Mouse (Mus musculus): ENCODE measurements around the gene Pate4.
"Not testable (repeated sequence)": the region's sequence is repeated elsewhere in the genome, so short reads cannot be mapped to it uniquely, and the experiment has no call there.

The Pate4 gene

DNA sequence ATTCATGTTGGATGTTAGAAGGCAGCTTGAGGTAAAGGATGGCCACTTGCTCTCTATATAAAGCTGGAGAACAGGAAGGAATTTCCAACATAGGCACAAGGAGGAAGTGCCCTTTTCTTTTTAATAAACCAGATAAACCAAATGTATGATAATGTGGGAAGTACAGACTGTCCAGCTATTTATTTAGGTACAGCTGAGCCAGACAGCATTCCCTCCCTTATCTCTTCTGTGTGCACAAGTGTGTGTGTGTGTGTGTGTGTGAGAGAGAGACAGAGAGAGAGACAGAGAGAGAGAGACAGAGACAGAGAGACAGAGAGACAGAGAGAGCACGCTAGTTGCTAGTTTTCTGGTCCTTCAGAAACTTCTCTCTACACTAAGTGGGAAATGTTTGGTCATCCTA lies at the start of gene Pate4:
Pate4 (minus strand) TSS at position 101 of the 400 bp plus-strand sequence.
- DNase-seq (ENCODE audit: low spot score): no peak

- no peak for DNase-seq (ENCODE audit: low spot score)
These were observed 36.4 kb upstream of the Pate4 start, which contains the start of gene Pate3 for GRCm38 (mm10) chr9:35648102-35648501. Pate3 (minus strand) TSS chr9:35648202.

DNA sequence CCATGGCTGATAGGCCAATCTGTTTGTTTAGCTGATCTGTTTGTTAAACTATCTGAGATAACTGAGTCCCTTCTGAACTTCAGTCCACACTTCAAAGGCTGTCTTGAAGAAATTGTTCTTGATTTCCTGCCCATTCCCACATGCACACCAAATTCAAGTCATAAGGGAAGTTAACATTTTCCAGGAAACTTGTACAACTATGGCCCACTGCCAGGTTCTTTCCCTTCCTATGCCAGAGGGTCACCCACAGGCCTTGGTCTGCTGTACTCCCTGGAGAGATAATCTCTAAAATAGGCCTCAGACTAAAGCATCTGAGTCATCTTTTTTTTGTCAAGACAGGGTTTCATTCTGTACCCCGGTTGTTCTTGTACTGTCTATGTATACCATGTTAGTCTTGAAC lies 21.2 kb upstream of the Pate4 start:
- DNase-seq (ENCODE audit: low spot score): no peak

GRCm38 (mm10) chr9:35616784-35617183 lies 5.0 kb upstream of the Pate4 start:
- not testable (repeated sequence) for DNase-seq (ENCODE audit: low spot score)

GRCm38 (mm10) chr9:35614005-35614404 lies 2.3 kb upstream of the Pate4 start:
- DNase-seq (ENCODE audit: low spot score): peak; percentile 16

DNA sequence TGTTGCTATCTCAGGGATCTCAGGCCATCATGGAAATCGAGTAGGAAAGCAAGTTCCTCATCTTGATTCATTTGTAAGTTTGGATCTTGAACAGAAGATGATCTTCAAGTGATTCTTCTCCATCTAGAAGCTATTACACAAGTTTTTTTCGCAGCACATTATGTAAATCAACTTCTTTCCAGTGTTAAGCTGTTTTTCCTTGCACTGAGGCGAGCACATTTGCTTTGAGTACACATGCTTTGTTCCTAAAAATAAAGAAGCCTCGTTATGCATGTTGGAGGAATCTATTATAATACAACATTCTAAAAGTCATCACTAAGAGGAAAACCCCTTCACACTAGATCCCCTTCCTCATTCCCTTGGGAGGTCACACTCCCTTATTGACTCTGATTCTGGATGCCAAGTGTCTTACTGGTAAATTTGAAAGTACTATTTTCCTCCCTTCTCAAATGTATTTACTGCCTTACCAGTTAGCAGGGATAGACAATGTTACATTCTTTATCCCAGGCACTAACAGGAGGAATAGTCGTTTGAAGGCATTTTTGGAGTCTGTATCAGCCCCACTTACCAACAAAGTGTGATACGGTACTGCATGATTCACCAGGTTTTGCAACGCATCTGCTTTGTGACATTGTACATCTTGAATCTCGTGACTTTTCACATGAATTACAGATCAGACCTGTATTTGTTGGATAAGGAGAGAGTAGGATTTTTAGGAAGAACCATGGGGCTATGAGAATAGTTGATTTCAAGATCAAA lies 3.9 kb downstream of the Pate4 start:
- no peak for DNase-seq (ENCODE audit: low spot score)

DNA sequence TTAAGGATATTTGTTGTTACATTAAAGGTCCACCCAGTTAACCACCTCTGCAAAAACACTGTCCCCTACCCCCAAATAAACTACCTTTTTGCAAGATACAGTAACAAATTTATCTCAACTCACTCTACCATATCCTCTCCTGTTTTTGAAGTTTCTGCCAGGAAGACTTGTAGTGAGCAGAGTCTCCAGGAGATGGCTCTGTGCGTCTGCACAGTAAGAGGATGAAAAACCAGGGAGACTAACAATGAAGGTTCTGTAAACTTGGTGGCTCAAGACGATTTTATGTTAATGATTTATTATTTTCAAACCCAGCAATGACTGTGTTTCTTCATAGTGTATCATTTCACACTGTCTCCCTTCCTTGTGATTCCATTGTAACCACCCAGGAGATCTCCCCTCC lies 18.8 kb downstream of the Pate4 start:
- peak; percentile 45 for DNase-seq (ENCODE audit: low spot score)

- no peak for DNase-seq (ENCODE audit: low spot score)
These were observed 24.1 kb downstream of the Pate4 start for GRCm38 (mm10) chr9:35587674-35588073.

DNA sequence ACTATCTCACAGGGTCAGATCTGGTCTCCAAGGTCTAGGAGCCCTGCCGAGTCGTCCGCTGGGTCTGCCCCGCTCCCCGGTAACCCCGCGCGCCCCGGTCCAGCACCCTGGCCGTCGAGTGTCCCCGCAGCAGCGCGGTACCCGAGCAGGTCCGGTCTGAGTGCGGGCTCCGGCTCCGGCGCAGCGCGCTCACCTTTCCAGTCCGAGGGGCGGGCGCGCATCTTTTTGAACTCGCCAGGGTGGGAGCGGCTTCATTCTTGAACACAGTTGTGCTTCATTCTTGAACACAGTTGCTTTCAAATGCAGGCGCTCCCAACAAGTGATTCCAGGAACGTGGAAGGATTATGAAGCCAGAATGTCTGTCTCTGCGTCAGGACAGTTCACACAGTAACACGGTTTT lies 37.3 kb downstream of the Pate4 start:
- DNase-seq (ENCODE audit: low spot score): no peak

DNA sequence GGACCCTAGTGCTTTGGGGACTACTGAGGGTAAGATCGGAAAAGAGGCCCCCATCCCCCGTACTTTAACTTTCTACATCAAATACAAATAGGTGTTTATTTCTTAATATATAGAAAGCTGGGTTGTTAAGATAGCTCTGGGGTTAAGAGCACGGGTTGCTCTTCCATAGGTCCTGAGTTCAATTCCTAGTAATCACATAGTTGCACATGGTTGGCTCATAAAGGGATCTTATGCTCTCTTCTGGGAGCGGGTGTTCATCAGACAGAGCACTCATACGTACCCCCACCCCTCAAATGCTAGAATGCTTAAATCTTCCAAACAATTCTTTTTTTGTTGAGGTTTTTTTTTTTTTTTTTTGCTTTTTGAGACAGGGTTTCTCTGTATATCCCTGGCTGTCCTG lies 41.1 kb downstream of the Pate4 start:
- DNase-seq (ENCODE audit: low spot score): no peak

GRCm38 (mm10) chr9:35569571-35570534 lies 41.9 kb downstream of the Pate4 start, which contains the start of the genes Pate2 and Hyls1:
Pate2 (plus strand) TSS chr9:35570284.
Hyls1 (minus strand) TSS chr9:35570398.
- peak; percentile 98 for DNase-seq (ENCODE audit: low spot score)

DNA sequence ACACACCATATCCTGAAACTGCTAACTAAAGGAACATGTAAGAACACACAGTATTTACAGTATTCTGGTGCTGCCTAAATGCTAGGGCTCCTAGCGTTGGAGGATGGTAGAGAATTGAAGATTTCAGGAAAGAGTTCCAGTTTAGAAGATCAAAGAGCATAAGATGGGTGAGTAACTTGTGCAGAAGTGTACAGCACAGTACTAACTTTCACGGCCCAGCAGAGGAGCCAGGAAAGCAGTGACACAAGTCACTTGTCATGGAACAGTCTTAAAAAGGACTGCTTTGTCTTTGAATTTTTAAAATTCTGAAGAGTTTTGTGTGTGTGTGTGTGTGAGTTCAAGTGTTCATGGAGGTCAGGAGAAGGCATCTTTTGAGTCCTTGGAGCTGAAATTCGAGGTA lies 43.7 kb downstream of the Pate4 start:
- no peak for DNase-seq (ENCODE audit: low spot score)

DNA sequence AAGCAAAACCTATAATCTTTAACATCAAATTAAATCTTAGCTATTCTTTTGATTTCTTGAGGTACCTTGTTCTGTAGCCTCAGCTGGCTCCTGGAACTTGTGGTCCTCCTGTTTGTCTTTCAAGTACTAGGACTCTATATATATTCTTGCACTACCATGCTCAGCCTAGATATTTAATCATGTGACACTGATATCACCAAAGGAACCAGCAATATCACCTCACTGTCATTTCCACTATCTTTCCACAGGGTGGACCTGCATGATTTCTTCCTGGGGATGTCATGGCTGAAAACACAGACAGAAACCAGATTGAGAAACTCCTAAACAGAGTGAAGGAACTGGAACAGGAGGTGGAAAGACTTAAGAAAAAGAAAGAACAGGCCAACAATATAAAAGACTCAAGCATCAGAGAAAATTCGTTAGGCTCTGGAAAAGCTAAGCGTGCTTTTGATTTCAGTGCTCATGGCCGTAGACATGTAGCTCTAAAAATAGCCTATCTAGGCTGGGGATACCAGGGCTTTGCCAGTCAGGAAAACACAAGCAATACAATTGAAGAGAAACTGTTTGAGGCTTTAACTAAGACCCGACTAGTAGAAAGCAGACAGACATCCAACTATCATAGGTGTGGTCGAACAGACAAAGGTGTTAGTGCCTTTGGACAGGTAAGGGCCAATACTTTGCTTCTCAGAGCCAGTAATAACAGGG lies 47.1 kb downstream of the Pate4 start:
- no peak for DNase-seq (ENCODE audit: low spot score)

- DNase-seq (ENCODE audit: low spot score): no peak
These were observed 50.2 kb downstream of the Pate4 start for GRCm38 (mm10) chr9:35561583-35561982.

DNA sequence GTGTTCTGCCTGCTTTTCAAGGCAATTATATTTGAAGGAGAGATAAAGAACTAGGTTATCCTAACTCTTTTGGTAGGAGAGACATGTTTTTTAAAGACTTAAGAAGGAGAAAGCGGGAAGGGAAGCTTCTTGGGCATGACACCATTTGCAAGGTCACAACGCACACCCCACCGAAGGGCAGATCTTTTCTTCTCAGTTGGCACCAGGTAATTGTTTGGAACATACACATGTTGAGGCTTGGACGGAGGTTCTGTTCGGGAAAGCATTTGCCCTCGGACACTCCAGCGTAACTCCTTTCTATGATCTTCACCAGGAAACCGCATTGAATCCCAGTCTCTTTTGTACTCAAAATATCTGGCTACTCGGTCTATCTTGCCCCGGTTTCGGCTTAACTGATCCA lies 50.7 kb downstream of the Pate4 start:
- DNase-seq (ENCODE audit: low spot score): no peak

GRCm38 (mm10) chr9:35559009-35559890 lies 52.5 kb downstream of the Pate4 start:
- DNase-seq (ENCODE audit: low spot score): peak; percentile 96

- DNase-seq (ENCODE audit: low spot score): peak; percentile 78
These were observed 53.3 kb downstream of the Pate4 start, which contains the start of the genes Ddx25 and Pus3 for GRCm38 (mm10) chr9:35558257-35559008. Ddx25 (minus strand) TSS chr9:35558528. Pus3 (plus strand) TSS chr9:35558595.
